Mouse (Mus musculus) intestine, embryonic 16.5 days (tissue): ENCODE data around the gene Tti1. TPM values are rescaled to one million over a fixed set of nuclear protein-coding genes. Genes with fewer than 3 reads are reported as not detected.

Experiments
- ATAC-seq: fragments of 200-750 bp; cut with Nextera tagmentation; 2 replicates; pipeline ENCODE4 v1.8.0; 2017; ENCODE audit warnings: moderate TSS enrichment, moderate library complexity
- H3K27ac ChIP-seq: fragments of 300-500 bp; sonication (generic); 2 replicates; pipeline ENCODE4 v1.5.1; 2014; ENCODE audit warnings: mild to moderate bottlenecking, low read length
- H3K27me3 ChIP-seq: fragments of 300-500 bp; sonication (generic); replicated peaks from 2 replicates; pipeline ENCODE4 v1.6.1; 2014; ENCODE audit warnings: low read length, control low read depth, mixed read lengths; ENCODE audit not compliant: control insufficient read depth, insufficient read depth
- H3K36me3 ChIP-seq: fragments of 300-500 bp; sonication (generic); 2 replicates; pipeline ENCODE4 v1.6.1; 2014; ENCODE audit warnings: low read length, control low read depth; ENCODE audit not compliant: control insufficient read depth, insufficient read depth
- H3K4me1 ChIP-seq: fragments of 300-500 bp; sonication (generic); 2 replicates; pipeline ENCODE4 v1.6.1; 2014; ENCODE audit warnings: low read length, control low read depth, mixed read lengths; ENCODE audit not compliant: control insufficient read depth, insufficient read depth
- H3K4me2 ChIP-seq: fragments of 300-500 bp; sonication (generic); 2 replicates; pipeline ENCODE4 v1.6.1; 2014; ENCODE audit warnings: low read depth, low read length, control low read depth
- H3K4me3 ChIP-seq: fragments of 300-500 bp; sonication (generic); 2 replicates; pipeline ENCODE4 v1.5.1; 2014; ENCODE audit warnings: mild to moderate bottlenecking, low read length
- H3K9ac ChIP-seq: fragments of 300-500 bp; sonication (generic); 2 replicates; pipeline ENCODE4 v1.6.1; 2014; ENCODE audit warnings: low read depth, low read length
- H3K9me3 ChIP-seq: fragments of 300-500 bp; sonication (generic); 2 replicates; pipeline ENCODE4 v1.6.1; 2016; ENCODE audit warnings: low read length, control low read depth; ENCODE audit not compliant: control insufficient read depth
- WGBS: fragments of 180-500 bp; shearing (Covaris S2); extraction: QIAGEN DNeasy Blood & Tissue Kit; methylation state at CpG from one replicate; pipeline ENCODE4 v1.1.7; 2014; 5-methylcytosine and 5-hydroxymethylcytosine counted together
- polyA plus RNA-seq: library from polyadenylated mRNA; unstranded; fragments of >200 nt; fragmentation: Nextera tagmentation; extraction: Ambion mirVana; gene quantifications from 2 replicates; pipeline ENCODE4 v1.2.1, GENCODE M21; 2015

Tti1 gene
- polyA plus RNA-seq, 1 experiment from 2014 or later, result 20.2 TPM

- Histone ChIP-seq H3K27ac (no peak overlapping the region), H3K4me1 (peaks cover 12% of the 10 kb centered on the region), H3K9me3 (no peaks in the 10 kb centered on the region), H3K36me3 (no peaks in the 10 kb centered on the region), H3K4me2 (no peak overlapping the region), H3K9ac (no peak overlapping the region), H3K4me3 (no peak overlapping the region), H3K27me3 (no peaks in the 10 kb centered on the region)
- ATAC-seq, result no peak
- 71% methylated on average over 4 of the region's 4 CpGs for WGBS
These were observed 95.6 kb downstream of the Tti1 start for GRCm38 (mm10) chr2:157932655-157933054.

Other genes starting within 250 kb of the Tti1 start
- 0.10 TPM in 1 of 2 replicates, not detected in the other for gene Vstm2l, start 113.8 kb downstream of the Tti1 start, polyA plus RNA-seq
- 33.0 and 34.2 TPM in 2 replicates for gene Rprd1b, start 64 bp upstream of the Tti1 start, polyA plus RNA-seq
- 94.9 and 96.5 TPM in 2 replicates for gene Tgm2, start 118.0 kb upstream of the Tti1 start, polyA plus RNA-seq
- 2.8 and 2.9 TPM in 2 replicates for gene D630003M21Rik, start 200.8 kb upstream of the Tti1 start, polyA plus RNA-seq
- gene Bpi, start 229.7 kb upstream of the Tti1 start, polyA plus RNA-seq, result not detected in 2 replicates